Mouse (Mus musculus) ovary, postnatal 14 days (tissue): ENCODE data around the gene Micall1.
A peak's percentile ranks its signal among the peaks of the same experiment; 100 is the strongest.

Experiments used
- DNase-seq: peaks from one replicate; pipeline ENCODE4 v3.0.0; 2022; ENCODE audit warnings: low spot score

The Micall1 gene

GRCm38 (mm10) chr15:79097611-79098025, 11.1 kb upstream of the Micall1 start:
- DNase-seq, result peak; percentile 36

- DNase-seq, result no peak
Observed at GRCm38 (mm10) chr15:79098220-79098619, 10.5 kb upstream of the Micall1 start.

- no peak for DNase-seq
Observed at GRCm38 (mm10) chr15:79098868-79099267, 9.8 kb upstream of the Micall1 start.

- DNase-seq, result no peak
Observed at GRCm38 (mm10) chr15:79099456-79099855, 9.2 kb upstream of the Micall1 start.

- no peak for DNase-seq
Observed at GRCm38 (mm10) chr15:79100391-79100790, 8.3 kb upstream of the Micall1 start.

GRCm38 (mm10) chr15:79101531-79101930, 7.2 kb upstream of the Micall1 start:
- DNase-seq, result no peak

GRCm38 (mm10) chr15:79103264-79103663, 5.4 kb upstream of the Micall1 start:
- no peak for DNase-seq

GRCm38 (mm10) chr15:79105804-79106203, 2.9 kb upstream of the Micall1 start:
- no peak for DNase-seq

- DNase-seq, result no peak
Observed at GRCm38 (mm10) chr15:79107966-79108365, 732 bp upstream of the Micall1 start.

- no peak for DNase-seq
Observed at GRCm38 (mm10) chr15:79109321-79109934, 730 bp downstream of the Micall1 start.

GRCm38 (mm10) chr15:79110031-79110430, 1.3 kb downstream of the Micall1 start:
- DNase-seq, result no peak

GRCm38 (mm10) chr15:79110528-79110927, 1.8 kb downstream of the Micall1 start:
- DNase-seq, result no peak

GRCm38 (mm10) chr15:79111774-79112173, 3.1 kb downstream of the Micall1 start:
- DNase-seq, result no peak

- DNase-seq, result no peak
Observed at GRCm38 (mm10) chr15:79115276-79115675, 6.6 kb downstream of the Micall1 start.

- no peak for DNase-seq
Observed at GRCm38 (mm10) chr15:79119491-79119890, 10.8 kb downstream of the Micall1 start.

- no peak for DNase-seq
Observed at GRCm38 (mm10) chr15:79122119-79122518, 13.4 kb downstream of the Micall1 start.

- no peak for DNase-seq
Observed at GRCm38 (mm10) chr15:79122546-79122945, 13.8 kb downstream of the Micall1 start.

GRCm38 (mm10) chr15:79123751-79124150, 15.1 kb downstream of the Micall1 start:
- DNase-seq, result no peak

GRCm38 (mm10) chr15:79124331-79124875, 15.7 kb downstream of the Micall1 start:
- DNase-seq, result no peak

- no peak for DNase-seq
Observed at GRCm38 (mm10) chr15:79126217-79126932, 17.7 kb downstream of the Micall1 start.

- no peak for DNase-seq
Observed at GRCm38 (mm10) chr15:79127101-79127500, 18.4 kb downstream of the Micall1 start.

- DNase-seq, result no peak
Observed at GRCm38 (mm10) chr15:79128208-79128607, 19.5 kb downstream of the Micall1 start.

GRCm38 (mm10) chr15:79129311-79129710, 20.6 kb downstream of the Micall1 start:
- no peak for DNase-seq
